Mouse (Mus musculus) hindbrain, embryonic 15.5 days (tissue): ENCODE results near the gene Rnaseh1. TPM values are rescaled to one million over a fixed set of nuclear protein-coding genes. Genes with fewer than 3 reads are reported as not detected.

Source experiments
- ATAC-seq: fragments of 200-750 bp; cut with Nextera tagmentation; 2 replicates; pipeline ENCODE4 v1.8.0; 2017; ENCODE audit warnings: low read depth, moderate number of reproducible peaks, moderate TSS enrichment; ENCODE audit not compliant: low FRiP score
- H3K27ac ChIP-seq: fragments of 300-500 bp; sonication (generic); replicated peaks from 2 replicates; pipeline ENCODE4 v1.5.1; 2015; ENCODE audit warnings: mild to moderate bottlenecking, inconsistent platforms
- H3K27me3 ChIP-seq: fragments of 300-500 bp; sonication (generic); 2 replicates; pipeline ENCODE4 v1.6.1; 2015; ENCODE audit warnings: control low read depth, inconsistent platforms
- H3K36me3 ChIP-seq: fragments of 300-500 bp; sonication (generic); 2 replicates; pipeline ENCODE4 v1.6.1; 2015; ENCODE audit warnings: control low read depth, inconsistent platforms
- H3K4me1 ChIP-seq: fragments of 300-500 bp; sonication (generic); replicated peaks from 2 replicates; pipeline ENCODE4 v1.6.1; 2015; ENCODE audit warnings: control low read depth, inconsistent platforms
- H3K4me2 ChIP-seq: fragments of 300-500 bp; sonication (generic); 2 replicates; pipeline ENCODE4 v1.6.1; 2015; ENCODE audit warnings: moderate library complexity, mild to moderate bottlenecking, inconsistent platforms
- H3K4me3 ChIP-seq: fragments of 300-500 bp; sonication (generic); 2 replicates; pipeline ENCODE4 v1.5.1; 2015; ENCODE audit warnings: mild to moderate bottlenecking, inconsistent platforms
- H3K9ac ChIP-seq: fragments of 300-500 bp; sonication (generic); 2 replicates; pipeline ENCODE4 v1.6.1; 2015; ENCODE audit warnings: inconsistent platforms
- H3K9me3 ChIP-seq: fragments of 300-500 bp; sonication (generic); 2 replicates; pipeline ENCODE4 v1.6.1; 2016; ENCODE audit warnings: control low read depth, inconsistent platforms
- WGBS: fragments of 180-500 bp; shearing (Covaris S2); methylation state at CpG from one replicate; pipeline ENCODE4 v1.1.7; 2015; 5-methylcytosine and 5-hydroxymethylcytosine counted together
- polyA plus RNA-seq: library from polyadenylated mRNA; unstranded; fragments of >200 nt; fragmentation: Nextera tagmentation; extraction: Ambion mirVana; gene quantifications from 2 replicates; pipeline ENCODE4 v1.2.1, GENCODE M21; 2015

Gene Rnaseh1
- polyA plus RNA-seq, result 20.5 and 25.2 TPM in 2 replicates

DNA sequence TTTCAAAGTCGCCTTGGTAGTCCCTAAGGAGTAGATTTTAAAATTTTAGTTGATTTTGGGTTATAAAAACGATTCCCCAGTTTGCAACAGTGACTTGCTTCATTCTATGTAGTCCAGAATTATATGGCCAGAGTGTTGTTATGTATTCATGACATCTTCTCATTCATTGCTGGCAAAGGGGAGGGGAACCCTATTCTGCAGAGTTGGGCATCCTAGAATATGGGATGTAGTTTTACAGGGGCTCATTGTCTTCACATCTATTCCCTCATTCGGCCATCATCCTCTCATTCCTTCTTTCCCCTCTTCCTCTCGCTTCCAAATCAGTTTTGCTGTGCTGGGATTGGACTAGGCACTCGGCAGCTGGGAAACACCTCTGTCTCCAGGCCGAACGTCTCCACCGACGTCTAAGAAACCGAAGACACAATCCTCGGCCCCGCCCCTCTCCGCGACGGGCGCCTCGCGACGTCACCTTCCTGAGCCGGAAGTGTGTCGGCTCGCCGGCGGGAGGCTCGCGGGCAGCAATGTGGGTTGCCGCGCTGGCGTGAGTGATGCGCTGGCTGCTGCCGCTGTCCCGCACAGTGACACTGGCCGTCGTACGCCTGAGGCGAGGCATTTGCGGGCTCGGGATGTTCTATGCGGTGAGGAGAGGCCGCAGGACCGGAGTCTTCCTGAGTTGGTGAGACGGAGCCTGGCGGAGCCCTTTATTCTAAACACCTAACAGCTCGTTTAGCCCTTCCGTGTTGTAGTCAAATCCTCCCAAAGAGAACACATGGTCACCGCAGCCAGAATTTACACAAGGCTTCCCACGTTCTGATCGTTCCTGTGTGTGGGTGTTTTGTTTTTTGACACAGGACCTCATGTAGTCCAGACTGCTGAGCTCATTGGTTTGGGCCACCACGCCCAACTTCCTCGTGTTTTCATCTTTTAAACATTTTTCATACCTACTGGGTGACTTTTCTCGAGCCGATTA, at the start of gene Rnaseh1:
Gene Rnaseh1 (plus strand): TSS at position 462 of the 970 bp plus-strand sequence.
- ATAC-seq, result peak; percentile 96
- Histone ChIP-seq H3K9ac (peak within 1 kb of the TSS; percentile 68), H3K36me3 (0 out of 2 replicates have a peak, but pooled peaks cover 1% of the 10 kb centered on the region), H3K4me3 (peak within 1 kb of the TSS; percentile 80), H3K27me3 (0 out of 2 replicates have a peak, but pooled peaks cover 5% of the 10 kb centered on the region), H3K27ac (peak within 1 kb of the TSS; percentile 85), H3K9me3 (no peaks in the 10 kb centered on the region), H3K4me2 (peak within 1 kb of the TSS; percentile 71), H3K4me1 (peaks cover 18% of the 10 kb centered on the region)
- 2% methylated on average over 52 of the region's 52 CpGs for WGBS

DNA sequence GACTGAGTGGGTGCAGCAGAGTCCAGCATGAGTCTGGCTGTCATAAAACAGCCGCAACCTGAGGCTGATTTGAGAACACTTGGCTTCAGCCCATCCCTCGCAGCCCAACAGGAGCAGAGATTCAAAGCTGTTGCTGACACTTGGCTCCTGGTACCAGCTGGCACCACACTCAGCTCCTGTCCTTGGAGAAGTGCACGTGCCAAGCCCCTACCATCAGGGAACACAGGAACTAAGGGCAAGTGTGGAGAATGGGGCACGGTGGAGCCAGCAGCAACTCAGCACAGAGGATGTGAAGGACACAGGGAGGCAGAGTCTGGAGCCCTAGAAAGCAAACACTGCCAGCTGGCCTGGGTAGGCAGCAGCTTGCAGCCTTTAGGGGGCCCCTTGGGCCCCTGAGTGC, 47.1 kb upstream of the Rnaseh1 start:
- peak; percentile 85 for ATAC-seq
- Histone ChIP-seq H3K9ac (no peak overlapping the region), H3K4me1 (peaks cover 17% of the 10 kb centered on the region), H3K27ac (peak overlapping the region; percentile 57; the same call in 1 of the 2 replicates), H3K4me2 (no peak overlapping the region), H3K36me3 (no peaks in the 10 kb centered on the region), H3K9me3 (no peaks in the 10 kb centered on the region), H3K4me3 (no peak overlapping the region), H3K27me3 (no peaks in the 10 kb centered on the region)
- 15% methylated on average over 4 of the region's 4 CpGs for WGBS

DNA sequence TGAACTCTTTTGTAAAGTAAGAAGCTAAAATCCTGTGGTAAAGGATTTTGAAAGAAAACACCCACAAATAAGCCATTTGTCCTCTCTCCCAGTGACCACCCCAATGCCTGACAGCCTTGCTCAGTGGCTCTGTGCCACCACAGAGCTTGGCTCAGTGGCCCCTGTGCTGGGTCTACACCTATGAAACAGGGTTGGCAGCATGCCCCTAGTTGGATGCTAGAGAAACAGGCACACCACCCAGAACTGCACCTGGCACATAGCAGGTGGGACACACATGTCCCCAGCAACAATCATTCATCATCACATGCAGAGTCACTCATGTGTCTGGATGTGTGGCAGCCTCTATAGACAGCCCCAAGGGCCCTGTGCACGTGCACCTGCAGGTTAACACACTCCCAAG, 45.9 kb upstream of the Rnaseh1 start:
- ATAC-seq, result no peak
- no peaks in the 10 kb centered on the region for H3K27me3 ChIP-seq
- no peak overlapping the region for H3K4me3 ChIP-seq
- peaks cover 29% of the 10 kb centered on the region for H3K4me1 ChIP-seq
- H3K36me3 ChIP-seq, result no peaks in the 10 kb centered on the region
- no peak overlapping the region for H3K9ac ChIP-seq
- H3K27ac ChIP-seq, result no peak overlapping the region
- no peak overlapping the region for H3K4me2 ChIP-seq
- WGBS, result 60% methylated on average over 1 of the region's 1 CpGs
- H3K9me3 ChIP-seq, result no peaks in the 10 kb centered on the region

DNA sequence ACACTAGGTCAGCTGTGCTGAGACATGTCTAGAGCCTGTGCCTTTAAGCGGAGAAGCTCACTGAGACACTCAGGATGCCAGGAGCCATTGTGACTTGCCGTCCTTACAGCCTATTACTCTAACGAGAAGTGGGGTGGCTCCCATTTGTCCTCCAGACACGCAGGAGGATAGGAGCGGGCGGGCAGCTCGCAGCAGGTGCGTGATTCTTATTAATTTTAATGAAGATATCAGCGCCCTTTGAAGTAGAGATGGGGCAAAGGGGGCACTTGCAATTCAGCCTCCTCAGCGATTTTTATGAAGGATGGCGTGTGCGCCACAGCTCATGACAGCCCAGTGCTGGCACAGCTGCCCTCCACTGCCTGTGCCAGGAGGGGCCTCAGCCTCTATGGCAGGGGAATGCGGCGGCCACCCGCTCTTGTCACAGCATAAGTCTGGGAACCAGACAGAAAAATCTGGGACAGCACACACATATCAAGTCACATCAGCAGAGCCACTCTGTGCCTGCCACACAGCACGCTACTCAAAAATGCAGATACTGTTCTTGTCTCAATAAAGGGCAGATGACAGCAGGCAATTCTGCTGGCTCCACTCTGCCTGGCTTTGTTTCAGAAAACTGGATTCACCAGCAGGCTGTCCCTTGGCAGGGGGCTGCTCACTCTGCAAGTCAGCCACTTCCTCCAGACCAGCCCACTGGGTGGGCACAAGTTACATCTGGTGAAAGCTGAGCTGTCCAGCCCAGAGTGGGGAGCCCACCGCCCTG, 41.7 kb upstream of the Rnaseh1 start:
- ATAC-seq, result peak; percentile 89
- 22% methylated on average over 17 of the region's 17 CpGs for WGBS
- no peaks in the 10 kb centered on the region for H3K9me3 ChIP-seq
- H3K4me2 ChIP-seq, result peak overlapping the region; percentile 45
- no peaks in the 10 kb centered on the region for H3K27me3 ChIP-seq
- peak overlapping the region; percentile 23 for H3K4me3 ChIP-seq
- no peaks in the 10 kb centered on the region for H3K36me3 ChIP-seq
- H3K27ac ChIP-seq, result peak overlapping the region; percentile 82
- H3K4me1 ChIP-seq, result peaks cover 20% of the 10 kb centered on the region
- 0 out of 2 replicates have a peak overlapping the region, but pooled peaks have one; percentile 17 for H3K9ac ChIP-seq

DNA sequence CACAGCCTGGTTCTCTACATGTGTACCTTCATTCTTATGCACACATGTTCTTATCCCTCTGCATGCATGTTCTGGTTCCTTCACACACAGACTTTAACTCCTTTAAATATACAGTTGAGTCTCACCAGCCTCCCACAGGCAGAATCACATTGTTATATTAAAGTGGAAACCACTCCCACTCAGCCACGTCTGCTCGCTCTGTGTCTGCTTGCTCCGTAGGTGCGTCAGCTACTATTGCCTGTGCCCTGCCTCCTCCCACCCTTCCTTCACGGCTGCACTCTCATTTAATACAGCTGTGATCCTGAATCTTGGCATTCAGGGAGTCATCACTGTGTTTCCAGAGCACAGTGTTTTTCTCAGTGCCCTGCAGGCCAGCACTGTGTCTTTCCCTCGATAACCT, 37.0 kb upstream of the Rnaseh1 start:
- Histone ChIP-seq H3K9ac (no peak overlapping the region), H3K4me3 (no peak overlapping the region), H3K9me3 (no peaks in the 10 kb centered on the region), H3K27me3 (no peaks in the 10 kb centered on the region), H3K27ac (no peak overlapping the region), H3K4me1 (peaks cover 23% of the 10 kb centered on the region), H3K4me2 (no peak overlapping the region), H3K36me3 (no peaks in the 10 kb centered on the region)
- 57% methylated on average over 6 of the region's 6 CpGs for WGBS
- no peak for ATAC-seq

DNA sequence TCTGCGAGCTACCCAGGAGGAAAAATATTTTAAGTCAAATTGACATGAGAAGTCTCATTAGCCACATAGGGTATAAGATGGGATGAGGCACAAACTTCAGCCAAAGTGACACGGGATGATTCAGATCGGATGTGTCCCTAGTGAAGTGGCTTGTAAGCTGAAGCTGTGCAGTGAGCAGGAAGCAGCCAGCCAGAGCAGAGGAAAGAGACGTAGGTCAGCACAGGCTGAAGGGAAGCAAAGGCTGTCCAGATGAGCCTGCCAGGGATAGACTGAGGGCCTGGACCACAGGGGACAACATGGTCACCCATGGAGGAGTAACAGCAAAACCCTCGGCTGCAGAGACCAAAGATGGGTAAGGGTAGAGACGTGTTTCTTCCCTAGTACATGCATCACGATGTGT, 35.0 kb upstream of the Rnaseh1 start:
- Histone ChIP-seq H3K4me2 (no peak overlapping the region), H3K4me1 (peaks cover 10% of the 10 kb centered on the region; the same call in 1 of the 2 replicates), H3K36me3 (no peaks in the 10 kb centered on the region), H3K4me3 (no peak overlapping the region), H3K9ac (no peak overlapping the region), H3K27ac (no peak overlapping the region), H3K9me3 (no peaks in the 10 kb centered on the region), H3K27me3 (no peaks in the 10 kb centered on the region)
- ATAC-seq, result no peak
- WGBS, result 65% methylated on average over 7 of the region's 7 CpGs

DNA sequence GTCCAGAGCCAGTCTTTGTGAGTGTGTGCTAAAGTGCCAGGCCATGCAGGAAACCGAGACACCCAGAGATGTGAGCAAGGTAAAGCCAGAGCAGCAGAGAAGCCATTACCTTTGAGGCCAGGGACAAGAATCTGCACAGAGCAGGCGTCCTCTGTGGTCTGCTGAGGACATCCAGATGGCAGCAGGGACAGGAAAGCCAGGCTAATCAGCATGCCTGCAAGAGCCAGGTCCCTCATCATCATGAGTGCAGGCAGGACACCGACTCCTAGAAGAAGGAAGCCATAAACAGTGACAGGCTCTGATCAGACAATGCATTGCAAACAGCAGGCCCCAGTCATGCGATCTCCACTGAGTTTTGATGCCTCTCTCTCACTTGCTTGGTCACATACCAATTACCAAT, 32.1 kb upstream of the Rnaseh1 start:
- H3K9me3 ChIP-seq, result no peaks in the 10 kb centered on the region
- no peaks in the 10 kb centered on the region for H3K27me3 ChIP-seq
- WGBS, result 77% methylated on average over 4 of the region's 4 CpGs
- no peak overlapping the region for H3K4me2 ChIP-seq
- H3K27ac ChIP-seq, result no peak overlapping the region
- H3K4me3 ChIP-seq, result no peak overlapping the region
- no peaks in the 10 kb centered on the region for H3K36me3 ChIP-seq
- no peak overlapping the region for H3K9ac ChIP-seq
- ATAC-seq, result no peak
- H3K4me1 ChIP-seq, result peaks cover 19% of the 10 kb centered on the region; the same call in 1 of the 2 replicates

DNA sequence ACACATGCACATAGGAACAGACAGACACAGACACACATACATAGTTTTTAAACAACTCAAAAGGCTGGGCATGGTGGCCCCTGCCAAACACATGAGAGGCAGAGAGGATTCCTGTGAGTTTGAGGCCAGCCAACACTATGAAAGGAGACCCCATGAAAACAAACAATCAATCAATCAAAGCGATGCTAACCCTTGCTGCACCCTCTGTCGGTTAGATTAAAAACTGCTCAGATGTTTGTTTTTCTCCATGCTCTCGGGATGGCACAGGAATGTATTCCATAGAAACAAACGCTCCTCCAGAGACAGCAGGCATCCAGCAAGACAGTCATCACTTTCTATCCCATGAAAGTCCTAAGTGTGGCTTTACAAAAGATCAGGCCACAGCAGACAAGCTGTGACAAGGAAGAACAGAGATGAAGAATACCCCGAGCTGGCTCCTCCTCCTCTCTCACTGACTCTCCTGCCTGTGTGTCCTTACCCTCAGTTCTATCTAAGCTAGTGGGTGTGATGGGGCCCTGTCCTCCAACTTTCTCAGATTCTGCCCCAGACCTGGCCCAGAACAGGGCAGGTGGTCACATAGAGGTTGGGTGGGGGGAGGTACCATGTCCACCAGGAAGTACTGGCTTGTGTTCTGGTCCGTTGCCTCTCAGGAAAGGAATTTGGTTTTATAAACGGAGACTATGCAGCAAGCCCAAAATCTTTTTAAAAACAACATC, 27.8 kb upstream of the Rnaseh1 start:
- H3K4me2 ChIP-seq, result no peak overlapping the region

DNA sequence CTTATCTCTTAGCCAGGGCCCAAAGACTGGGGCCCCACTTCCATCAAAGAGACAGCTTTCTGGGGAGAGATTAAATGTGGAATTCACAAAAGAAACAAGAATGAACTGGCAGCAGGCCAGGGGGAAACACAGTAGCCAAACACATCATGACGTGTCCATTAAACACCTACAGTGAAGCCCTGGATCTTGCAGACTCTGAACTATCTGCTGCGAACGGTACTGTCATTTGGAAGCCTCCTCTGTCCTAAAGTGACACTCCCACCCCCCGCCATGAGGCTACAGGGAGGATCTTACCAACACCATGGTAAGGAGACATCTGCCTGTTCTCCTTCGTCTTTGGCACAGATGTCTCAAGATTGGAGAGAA, 27.3 kb upstream of the Rnaseh1 start:
- Histone ChIP-seq H3K4me1 (peaks cover 10% of the 10 kb centered on the region; the same call in 1 of the 2 replicates), H3K36me3 (no peaks in the 10 kb centered on the region), H3K9ac (no peak overlapping the region), H3K27me3 (no peaks in the 10 kb centered on the region), H3K4me3 (no peak overlapping the region), H3K27ac (no peak overlapping the region), H3K9me3 (no peaks in the 10 kb centered on the region), H3K4me2 (no peak overlapping the region)
- WGBS, result 49% methylated on average over 5 of the region's 5 CpGs
- no peak for ATAC-seq

More for the DNA sequence above, 27.8 kb upstream of the Rnaseh1 start:
- Histone ChIP-seq H3K27ac (no peak overlapping the region), H3K36me3 (no peaks in the 10 kb centered on the region), H3K4me1 (peaks cover 10% of the 10 kb centered on the region; the same call in 1 of the 2 replicates), H3K9me3 (no peaks in the 10 kb centered on the region), H3K9ac (no peak overlapping the region), H3K27me3 (no peaks in the 10 kb centered on the region), H3K4me3 (no peak overlapping the region)
- 29% methylated on average over 7 of the region's 7 CpGs for WGBS
- no peak for ATAC-seq

DNA sequence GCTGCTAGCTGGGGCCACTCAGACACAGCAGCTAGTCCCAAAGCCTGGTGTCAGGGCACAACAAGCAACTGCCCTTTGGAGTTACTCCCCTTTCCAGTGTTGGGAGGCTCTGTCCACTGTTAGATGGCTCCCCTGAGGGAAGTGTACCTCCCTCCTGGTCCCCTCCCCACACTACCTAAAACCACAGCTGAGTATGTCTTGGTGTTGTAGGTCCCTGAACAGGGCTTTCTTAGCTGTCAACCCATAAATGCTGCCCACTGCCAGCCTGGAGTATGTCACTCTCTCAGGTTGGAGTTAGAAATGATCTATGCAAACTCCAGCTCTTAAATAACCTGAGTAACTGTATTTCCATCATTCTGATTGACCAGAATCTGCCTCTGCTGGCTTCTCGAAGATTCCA, 26.8 kb upstream of the Rnaseh1 start:
- Histone ChIP-seq H3K4me3 (no peak overlapping the region), H3K9me3 (no peaks in the 10 kb centered on the region), H3K36me3 (no peaks in the 10 kb centered on the region), H3K9ac (no peak overlapping the region), H3K4me1 (peaks cover 10% of the 10 kb centered on the region; the same call in 1 of the 2 replicates), H3K27ac (no peak overlapping the region), H3K4me2 (no peak overlapping the region), H3K27me3 (no peaks in the 10 kb centered on the region)
- ATAC-seq, result no peak
- WGBS, result 87% methylated on average over 1 of the region's 1 CpGs

DNA sequence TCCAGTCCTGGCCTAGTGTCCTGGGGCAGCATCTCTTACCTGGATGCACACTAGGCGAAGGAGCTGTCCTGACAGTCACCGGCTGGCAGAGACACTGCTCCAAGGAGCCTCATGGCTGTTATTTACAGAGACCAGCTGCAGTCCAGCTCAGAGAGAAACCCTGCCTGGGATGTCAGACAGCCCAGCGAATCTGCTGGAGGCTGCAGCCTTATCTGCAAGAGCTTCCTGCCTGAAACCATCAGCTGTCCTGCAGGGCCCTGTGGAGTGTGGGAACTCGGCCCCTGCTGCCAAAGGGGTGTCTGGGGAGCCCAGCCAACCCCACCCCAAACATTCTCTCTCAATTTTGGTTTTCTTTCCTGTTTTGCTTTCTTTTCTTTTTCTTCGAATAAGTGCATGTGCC, 26.2 kb upstream of the Rnaseh1 start, which contains the start of gene Colec11:
Gene Colec11 (minus strand): TSS at position 183 of the 400 bp plus-strand sequence.
- Histone ChIP-seq H3K9me3 (no peaks in the 10 kb centered on the region), H3K36me3 (peaks cover 2% of the 10 kb centered on the region; the same call in 1 of the 2 replicates), H3K4me3 (no peak within 1 kb of the TSS), H3K9ac (no peak within 1 kb of the TSS), H3K4me2 (no peak within 1 kb of the TSS), H3K27me3 (no peaks in the 10 kb centered on the region), H3K4me1 (peaks cover 10% of the 10 kb centered on the region; the same call in 1 of the 2 replicates), H3K27ac (no peak within 1 kb of the TSS)
- ATAC-seq, result no peak
- WGBS, result 66% methylated on average over 5 of the region's 5 CpGs
